Mouse (Mus musculus) thymus, adult 2 months (tissue): ENCODE results near the gene Kdm4b.

Experiments used
- CTCF ChIP-seq: fragments of 200-500 bp; IDR thresholded peaks from 2 replicates; pipeline ENCODE4 v1.5.1; 2012; ENCODE audit warnings: mild to moderate bottlenecking, control low read depth, low read length, moderate library complexity, borderline replicate concordance; ENCODE audit not compliant: control insufficient read depth, poor library complexity, insufficient read depth; ENCODE audit errors: extremely low read depth
- POLR2A ChIP-seq: fragments of 200-500 bp; IDR thresholded peaks from 2 replicates; pipeline ENCODE4 v1.6.1; 2012; ENCODE audit warnings: mild to moderate bottlenecking, low read length, control low read depth, moderate library complexity; ENCODE audit not compliant: control insufficient read depth, poor library complexity, insufficient read depth; ENCODE audit errors: extremely low read depth

GRCm38 (mm10) chr17:56350694-56351093 lies 24.8 kb downstream of the Kdm4b start:
- peak; percentile 58; the same call in 1 of the 2 replicates for TF ChIP-seq CTCF
- TF ChIP-seq POLR2A, result no peak
